Mouse (Mus musculus): ENCODE data around the gene Nphp4. TPM values are rescaled to one million over a fixed set of nuclear protein-coding genes. Genes with fewer than 3 reads are reported as not detected.
A peak's percentile ranks its signal among the peaks of the same experiment; 100 is the strongest.

The Nphp4 gene
- polyA plus RNA-seq, 1 experiment from 2014 or later: 6.4 TPM

DNA sequence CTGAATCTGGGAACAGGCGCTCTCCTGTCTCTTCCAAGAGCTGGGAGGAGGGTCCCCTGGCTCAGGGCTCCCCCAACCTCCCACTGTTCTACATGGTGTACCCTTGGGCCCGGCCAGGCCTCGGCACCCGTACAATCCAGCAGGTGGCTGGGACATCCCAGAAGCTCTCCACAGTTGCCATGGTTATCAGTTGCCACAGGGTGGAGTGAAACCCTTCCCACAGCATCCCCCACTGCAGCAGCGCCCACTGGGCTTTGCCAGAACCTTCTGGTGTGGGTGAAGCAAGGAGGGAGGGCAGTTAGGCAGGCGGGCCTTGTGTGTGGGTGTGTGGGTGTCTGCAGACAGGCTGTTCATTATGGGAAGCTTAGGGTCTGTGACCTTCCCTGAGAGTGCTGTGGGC, 8.6 kb upstream of the Nphp4 start:
- no peak for ATAC-seq
- Histone ChIP-seq H3K4me1 (ENCODE audit: control insufficient read depth, insufficient read depth, low read length) (peaks cover 10% of the 10 kb centered on the region), H3K36me3 (ENCODE audit: control insufficient read depth, insufficient read depth, low read length) (no peaks in the 10 kb centered on the region), H3K9ac (ENCODE audit: low read depth, low read length) (no peak overlapping the region), H3K4me3 (ENCODE audit: low read depth, low read length) (no peak overlapping the region), H3K27me3 (ENCODE audit: control insufficient read depth, insufficient read depth, low read depth, low read length) (no peaks in the 10 kb centered on the region), H3K9me3 (replicated peaks; ENCODE audit: control insufficient read depth, low read length, poor library complexity, severe bottlenecking) (no peaks in the 10 kb centered on the region), H3K27ac (ENCODE audit: low read length) (no peak overlapping the region), H3K4me2 (ENCODE audit: low read length) (no peak overlapping the region)
- WGBS: 85% methylated on average over 6 of the region's 6 CpGs

DNA sequence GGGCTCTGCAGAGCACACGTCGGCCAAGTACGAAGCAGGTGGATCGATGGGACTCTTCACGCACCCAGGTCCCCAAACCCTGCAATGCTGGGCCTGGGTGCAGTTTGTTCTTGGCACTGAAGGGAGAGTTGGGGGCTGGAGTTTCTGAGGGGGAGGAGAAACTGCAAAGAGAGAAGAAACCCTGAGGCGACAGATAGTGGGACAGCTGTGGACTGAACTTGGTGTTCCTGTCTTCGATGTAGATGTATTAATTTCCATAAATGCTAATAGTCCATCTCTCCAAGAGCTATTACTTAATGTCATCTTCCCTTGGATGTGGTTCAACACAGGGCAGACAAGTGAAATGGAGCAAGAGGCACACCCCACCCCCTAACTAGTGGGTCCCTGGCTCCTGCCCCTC, 565 bp upstream of the Nphp4 start:
- no peak overlapping the region for H3K9ac ChIP-seq (ENCODE audit: low read depth, low read length)
- ATAC-seq: no peak
- H3K4me2 ChIP-seq (ENCODE audit: low read length): peak overlapping the region; percentile 90
- no peaks in the 10 kb centered on the region for H3K27me3 ChIP-seq (ENCODE audit: control insufficient read depth, insufficient read depth, low read depth, low read length)
- peak overlapping the region; percentile 75 for H3K4me3 ChIP-seq (ENCODE audit: low read depth, low read length)
- WGBS: 79% methylated on average over 7 of the region's 7 CpGs
- H3K4me1 ChIP-seq (ENCODE audit: control insufficient read depth, insufficient read depth, low read length): peaks cover 19% of the 10 kb centered on the region
- H3K36me3 ChIP-seq (ENCODE audit: control insufficient read depth, insufficient read depth, low read length): no peaks in the 10 kb centered on the region; the same call in 1 of the 2 replicates
- H3K9me3 ChIP-seq (replicated peaks; ENCODE audit: control insufficient read depth, low read length, poor library complexity, severe bottlenecking): no peaks in the 10 kb centered on the region
- H3K27ac ChIP-seq (ENCODE audit: low read length): no peak overlapping the region

DNA sequence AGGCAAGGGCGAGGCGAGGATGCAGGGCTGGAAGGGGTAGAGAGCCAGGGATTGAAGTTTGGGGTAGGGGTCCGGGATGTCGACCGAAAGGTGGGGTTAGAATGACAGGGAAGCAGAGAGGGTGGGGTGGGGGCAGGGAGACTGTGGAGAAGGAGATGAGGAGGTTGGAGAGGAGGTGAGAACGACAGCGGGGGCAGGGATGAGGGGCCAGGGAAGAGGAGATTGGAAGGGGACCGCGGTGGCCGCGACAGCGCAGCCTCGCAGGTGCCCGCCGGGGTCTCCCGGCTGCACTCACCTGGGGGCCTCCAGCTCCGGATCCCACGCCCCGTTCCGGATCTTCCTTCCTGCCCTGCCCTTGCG, 580 bp downstream of the Nphp4 start:
- ATAC-seq: no peak; the same call in 1 of the 2 replicates
- Histone ChIP-seq H3K4me3 (ENCODE audit: low read depth, low read length) (peak overlapping the region; percentile 75), H3K9me3 (replicated peaks; ENCODE audit: control insufficient read depth, low read length, poor library complexity, severe bottlenecking) (no peaks in the 10 kb centered on the region), H3K27me3 (ENCODE audit: control insufficient read depth, insufficient read depth, low read depth, low read length) (no peaks in the 10 kb centered on the region), H3K36me3 (ENCODE audit: control insufficient read depth, insufficient read depth, low read length) (no peaks in the 10 kb centered on the region; the same call in 1 of the 2 replicates), H3K9ac (ENCODE audit: low read depth, low read length) (peak overlapping the region; percentile 95), H3K27ac (ENCODE audit: low read length) (peak overlapping the region; percentile 47; the same call in 1 of the 2 replicates), H3K4me2 (ENCODE audit: low read length) (peak overlapping the region; percentile 90), H3K4me1 (ENCODE audit: control insufficient read depth, insufficient read depth, low read length) (peaks cover 19% of the 10 kb centered on the region)
- WGBS: 0% methylated on average over 18 of the region's 21 CpGs

DNA sequence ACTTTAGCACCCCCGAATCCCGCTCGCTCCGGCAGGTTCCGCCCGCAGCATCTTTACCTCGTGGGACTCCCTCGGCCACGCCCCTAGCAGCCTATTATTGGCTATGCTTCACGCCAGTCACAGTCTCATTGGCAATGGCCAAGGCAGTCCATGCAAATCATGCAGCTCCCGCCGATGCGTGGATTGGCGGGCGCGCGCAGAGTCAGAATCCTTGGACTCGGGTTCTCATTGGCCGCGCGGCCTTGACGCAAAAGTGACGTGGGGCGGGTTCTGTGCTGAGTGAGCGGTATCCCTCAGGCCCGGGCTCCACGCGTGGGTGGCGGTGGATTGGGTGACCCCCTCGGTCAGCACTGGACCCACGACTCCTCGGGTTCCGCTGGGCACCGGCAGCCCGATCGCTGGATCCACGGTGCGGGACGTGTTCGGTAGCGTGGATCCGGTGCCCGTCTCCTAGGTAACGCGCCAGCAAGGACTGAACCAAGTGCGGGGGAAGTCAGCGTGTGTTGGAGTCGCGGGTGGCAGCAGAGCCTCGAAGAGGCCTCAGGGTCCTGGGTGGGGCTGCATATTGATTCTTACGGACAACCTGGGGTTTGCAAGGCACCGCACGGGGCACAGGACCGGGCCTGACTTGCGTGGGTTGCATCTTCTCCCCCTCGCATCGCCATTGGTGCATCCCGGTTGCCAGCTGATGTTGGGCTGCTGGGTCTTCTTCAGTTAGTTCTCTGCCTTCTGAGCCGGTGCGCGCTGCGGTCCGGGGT, 1.1 kb downstream of the Nphp4 start, which contains the start of gene Kcnab2:
Gene Kcnab2, minus strand, starts transcription at position 406 of the 758 bp plus-strand sequence.
- Histone ChIP-seq H3K4me2 (ENCODE audit: low read length) (peak within 1 kb of the TSS; percentile 90), H3K4me1 (ENCODE audit: control insufficient read depth, insufficient read depth, low read length) (peaks cover 19% of the 10 kb centered on the region), H3K4me3 (ENCODE audit: low read depth, low read length) (peak within 1 kb of the TSS; percentile 75), H3K9ac (ENCODE audit: low read depth, low read length) (peak within 1 kb of the TSS; percentile 95), H3K27me3 (ENCODE audit: control insufficient read depth, insufficient read depth, low read depth, low read length) (no peaks in the 10 kb centered on the region), H3K36me3 (ENCODE audit: control insufficient read depth, insufficient read depth, low read length) (no peaks in the 10 kb centered on the region; the same call in 1 of the 2 replicates), H3K9me3 (replicated peaks; ENCODE audit: control insufficient read depth, low read length, poor library complexity, severe bottlenecking) (no peaks in the 10 kb centered on the region), H3K27ac (ENCODE audit: low read length) (peak within 1 kb of the TSS; percentile 93)
- peak; percentile 97 for ATAC-seq
- under 1% methylated on average over 63 of the region's 63 CpGs for WGBS

DNA sequence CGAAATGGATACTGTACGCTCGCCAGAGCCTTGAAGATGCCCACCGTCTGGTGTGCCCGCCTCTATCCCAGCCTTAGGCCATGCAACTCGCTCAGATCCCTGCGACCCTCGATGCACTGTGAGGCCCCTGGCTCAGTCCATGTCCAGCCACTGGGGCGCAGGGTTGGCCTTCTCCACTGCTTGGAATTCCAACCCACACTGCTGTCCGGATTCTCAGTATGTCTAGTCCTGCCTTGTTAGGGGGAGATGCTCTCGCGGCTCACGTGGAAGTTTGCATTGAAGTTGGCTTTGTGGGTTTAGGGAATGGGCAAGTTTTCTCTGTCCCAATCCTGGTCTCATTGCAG, 1.7 kb downstream of the Nphp4 start:
- Histone ChIP-seq H3K4me1 (ENCODE audit: control insufficient read depth, insufficient read depth, low read length) (peaks cover 19% of the 10 kb centered on the region), H3K9me3 (replicated peaks; ENCODE audit: control insufficient read depth, low read length, poor library complexity, severe bottlenecking) (no peaks in the 10 kb centered on the region)
- WGBS: under 1% methylated on average over 13 of the region's 13 CpGs

DNA sequence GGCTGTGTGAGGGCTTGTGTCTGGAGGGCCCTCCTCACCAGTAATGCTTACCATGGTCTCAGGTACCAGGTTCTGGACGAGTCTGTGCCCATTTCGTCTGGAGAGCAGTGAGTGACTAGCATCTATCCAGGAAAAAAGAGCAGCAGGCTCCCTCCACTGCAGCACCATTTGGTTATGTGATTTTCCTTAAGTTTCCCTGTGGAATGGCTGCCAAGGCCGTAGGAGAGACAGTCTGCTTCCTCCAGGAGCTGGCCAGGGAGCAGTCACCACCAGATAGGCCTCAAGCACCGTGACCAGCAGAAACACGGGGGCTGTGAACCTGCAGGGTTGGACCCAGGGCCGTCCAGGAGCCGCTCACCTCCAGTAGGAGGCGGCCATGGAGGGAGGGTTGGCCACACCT, 3.9 kb downstream of the Nphp4 start:
- Histone ChIP-seq H3K9ac (ENCODE audit: low read depth, low read length) (no peak overlapping the region), H3K4me1 (ENCODE audit: control insufficient read depth, insufficient read depth, low read length) (peaks cover 19% of the 10 kb centered on the region)
- no peak for ATAC-seq

More for the DNA sequence above, 1.7 kb downstream of the Nphp4 start:
- H3K9ac ChIP-seq (ENCODE audit: low read depth, low read length): peak overlapping the region; percentile 95
- no peaks in the 10 kb centered on the region; the same call in 1 of the 2 replicates for H3K36me3 ChIP-seq (ENCODE audit: control insufficient read depth, insufficient read depth, low read length)
- no peaks in the 10 kb centered on the region for H3K27me3 ChIP-seq (ENCODE audit: control insufficient read depth, insufficient read depth, low read depth, low read length)
- ATAC-seq: peak; percentile 31
- peak overlapping the region; percentile 90 for H3K4me2 ChIP-seq (ENCODE audit: low read length)
- peak overlapping the region; percentile 93 for H3K27ac ChIP-seq (ENCODE audit: low read length)
- H3K4me3 ChIP-seq (ENCODE audit: low read depth, low read length): peak overlapping the region; percentile 75

DNA sequence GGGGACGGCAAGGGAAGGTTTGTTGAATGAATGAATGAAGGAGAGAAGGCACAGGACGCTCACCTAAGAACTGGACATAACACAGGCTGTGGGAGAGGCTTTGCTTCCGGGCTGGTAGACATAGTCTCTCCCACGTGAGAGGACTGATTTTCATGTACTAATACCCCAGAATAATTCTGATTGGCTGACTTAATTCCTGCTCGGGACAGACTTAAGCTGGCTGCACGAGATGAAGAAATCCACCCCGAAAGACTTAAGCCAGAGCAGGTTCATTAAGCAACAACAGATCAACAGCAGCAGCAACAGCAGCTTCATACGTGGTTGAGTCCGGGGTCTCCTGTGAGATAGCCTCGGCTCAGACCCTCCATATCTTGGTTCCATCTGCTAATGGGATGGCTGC, 11.5 kb downstream of the Nphp4 start:
- Histone ChIP-seq H3K9ac (ENCODE audit: low read depth, low read length) (no peak overlapping the region), H3K9me3 (replicated peaks; ENCODE audit: control insufficient read depth, low read length, poor library complexity, severe bottlenecking) (no peaks in the 10 kb centered on the region), H3K4me3 (ENCODE audit: low read depth, low read length) (no peak overlapping the region), H3K27me3 (ENCODE audit: control insufficient read depth, insufficient read depth, low read depth, low read length) (no peaks in the 10 kb centered on the region), H3K36me3 (ENCODE audit: control insufficient read depth, insufficient read depth, low read length) (no peaks in the 10 kb centered on the region), H3K4me1 (ENCODE audit: control insufficient read depth, insufficient read depth, low read length) (no peaks in the 10 kb centered on the region), H3K4me2 (ENCODE audit: low read length) (no peak overlapping the region), H3K27ac (ENCODE audit: low read length) (no peak overlapping the region)
- ATAC-seq: no peak
- 83% methylated on average over 10 of the region's 10 CpGs for WGBS

More for the DNA sequence above, 3.9 kb downstream of the Nphp4 start:
- Histone ChIP-seq H3K27ac (ENCODE audit: low read length) (no peak overlapping the region), H3K27me3 (ENCODE audit: control insufficient read depth, insufficient read depth, low read depth, low read length) (no peaks in the 10 kb centered on the region), H3K4me3 (ENCODE audit: low read depth, low read length) (no peak overlapping the region), H3K9me3 (replicated peaks; ENCODE audit: control insufficient read depth, low read length, poor library complexity, severe bottlenecking) (no peaks in the 10 kb centered on the region), H3K36me3 (ENCODE audit: control insufficient read depth, insufficient read depth, low read length) (no peaks in the 10 kb centered on the region), H3K4me2 (ENCODE audit: low read length) (no peak overlapping the region)
- WGBS: 61% methylated on average over 8 of the region's 8 CpGs

DNA sequence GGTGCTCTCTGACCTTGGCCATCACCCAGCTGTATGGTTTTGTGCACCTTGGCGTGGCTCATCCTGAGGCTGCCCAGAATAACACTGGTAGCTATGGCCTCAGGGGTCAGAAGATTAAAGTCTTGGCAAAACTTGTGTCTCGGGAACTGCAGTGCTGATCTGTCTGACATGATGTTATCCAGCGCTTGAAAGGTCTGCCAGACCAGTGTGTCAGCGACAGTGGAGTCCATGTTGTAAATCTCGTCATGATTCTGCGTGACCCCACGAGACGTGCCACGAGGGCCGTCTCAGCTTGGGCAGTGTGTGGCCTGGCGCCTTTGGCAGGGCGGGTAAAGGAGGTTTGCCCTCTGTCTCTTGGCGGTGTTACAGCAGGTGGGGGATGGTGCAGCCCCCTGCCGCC, 13.8 kb downstream of the Nphp4 start:
- WGBS: 86% methylated on average over 14 of the region's 14 CpGs
- no peak overlapping the region for H3K9ac ChIP-seq (ENCODE audit: low read depth, low read length)

DNA sequence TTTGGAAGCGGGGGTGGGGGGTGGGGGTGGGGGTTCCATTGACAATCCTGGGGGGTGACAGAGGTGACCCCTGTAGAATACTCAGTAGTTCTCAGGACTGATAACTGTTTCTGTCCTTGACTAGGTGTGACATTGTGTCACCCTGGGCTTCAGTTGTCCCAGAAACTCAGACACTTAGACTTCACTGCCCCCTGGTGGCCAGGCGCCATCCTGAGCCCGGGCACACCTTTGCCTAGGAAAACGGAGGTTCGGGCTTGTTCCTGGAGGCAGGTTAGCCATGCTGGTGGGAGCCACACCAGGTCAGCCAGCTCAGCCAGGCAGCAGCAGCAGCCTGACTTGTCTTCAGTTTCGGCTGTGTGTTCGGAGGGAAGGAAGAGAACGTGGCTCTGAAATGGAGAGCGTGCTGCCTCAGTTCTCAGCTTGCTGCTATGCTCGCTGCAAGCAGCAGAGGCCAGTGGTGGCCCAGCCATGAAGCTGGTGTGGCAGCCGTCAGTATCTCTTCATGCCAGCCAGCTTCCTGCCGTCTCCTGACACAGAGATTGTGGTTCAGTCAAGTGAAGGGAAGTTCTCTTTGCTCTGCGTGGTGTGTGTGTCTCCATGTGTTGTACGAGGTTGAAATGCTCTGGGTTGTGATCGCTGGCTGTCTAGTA, 14.9 kb downstream of the Nphp4 start:
- ATAC-seq: 0 out of 2 replicates have a peak, but pooled peaks have one; percentile 23
- Histone ChIP-seq H3K9ac (ENCODE audit: low read depth, low read length) (no peak overlapping the region), H3K27me3 (ENCODE audit: control insufficient read depth, insufficient read depth, low read depth, low read length) (no peaks in the 10 kb centered on the region), H3K4me3 (ENCODE audit: low read depth, low read length) (no peak overlapping the region), H3K4me2 (ENCODE audit: low read length) (no peak overlapping the region), H3K27ac (ENCODE audit: low read length) (no peak overlapping the region), H3K36me3 (ENCODE audit: control insufficient read depth, insufficient read depth, low read length) (no peaks in the 10 kb centered on the region), H3K9me3 (replicated peaks; ENCODE audit: control insufficient read depth, low read length, poor library complexity, severe bottlenecking) (no peaks in the 10 kb centered on the region), H3K4me1 (ENCODE audit: control insufficient read depth, insufficient read depth, low read length) (peaks cover 14% of the 10 kb centered on the region)
- 52% methylated on average over 15 of the region's 15 CpGs for WGBS

More for the DNA sequence above, 13.8 kb downstream of the Nphp4 start:
- H3K9me3 ChIP-seq (replicated peaks; ENCODE audit: control insufficient read depth, low read length, poor library complexity, severe bottlenecking): no peaks in the 10 kb centered on the region
- no peak overlapping the region for H3K4me3 ChIP-seq (ENCODE audit: low read depth, low read length)
- H3K36me3 ChIP-seq (ENCODE audit: control insufficient read depth, insufficient read depth, low read length): no peaks in the 10 kb centered on the region
- peaks cover 10% of the 10 kb centered on the region for H3K4me1 ChIP-seq (ENCODE audit: control insufficient read depth, insufficient read depth, low read length)
- H3K27ac ChIP-seq (ENCODE audit: low read length): no peak overlapping the region
- no peak overlapping the region for H3K4me2 ChIP-seq (ENCODE audit: low read length)
- no peak for ATAC-seq
- no peaks in the 10 kb centered on the region for H3K27me3 ChIP-seq (ENCODE audit: control insufficient read depth, insufficient read depth, low read depth, low read length)

Data from midbrain, embryonic 16.5 days (tissue).